Mouse (Mus musculus) hindbrain, embryonic 10.5 days (tissue): ENCODE results near the gene Gpatch3. TPM values are rescaled to one million over a fixed set of nuclear protein-coding genes. Genes with fewer than 3 reads are reported as not detected.

Source experiments
- DNase-seq: peaks from one replicate; pipeline ENCODE4 v3.0.0-alpha.2; 2017; ENCODE audit warnings: low spot score
- H3K27ac ChIP-seq: fragments of 300-500 bp; sonication (generic); 2 replicates; pipeline ENCODE4 v1.5.1; 2016; ENCODE audit warnings: mild to moderate bottlenecking, moderate library complexity
- H3K27me3 ChIP-seq: fragments of 300-500 bp; sonication (generic); 2 replicates; pipeline ENCODE4 v1.6.1; 2016; ENCODE audit warnings: mild to moderate bottlenecking; ENCODE audit not compliant: poor library complexity, insufficient read depth, severe bottlenecking
- H3K36me3 ChIP-seq: fragments of 300-500 bp; sonication (generic); 2 replicates; pipeline ENCODE4 v1.6.1; 2016; ENCODE audit warnings: mild to moderate bottlenecking, moderate library complexity
- H3K4me1 ChIP-seq: fragments of 300-500 bp; sonication (generic); replicated peaks from 2 replicates; pipeline ENCODE4 v1.6.1; 2016; ENCODE audit warnings: mild to moderate bottlenecking
- H3K4me3 ChIP-seq: fragments of 300-500 bp; sonication (generic); 2 replicates; pipeline ENCODE4 v1.5.1; 2016; ENCODE audit warnings: mild to moderate bottlenecking, moderate library complexity
- H3K9me3 ChIP-seq: fragments of 300-500 bp; sonication (generic); 2 replicates; pipeline ENCODE4 v1.6.1; 2016; ENCODE audit warnings: mild to moderate bottlenecking, moderate library complexity
- WGBS: fragments of 180-500 bp; shearing (Covaris S2); methylation state at CpG from one replicate; pipeline ENCODE4 v1.1.7; 2016; 5-methylcytosine and 5-hydroxymethylcytosine counted together
- polyA plus RNA-seq: library from polyadenylated mRNA; unstranded; fragments of >200 nt; fragmentation: Nextera tagmentation; extraction: Ambion mirVana; gene quantifications from 2 replicates; pipeline ENCODE4 v1.2.1, GENCODE M21; 2016

Gene Gpatch3
- polyA plus RNA-seq, 1 experiment from 2014 or later = 10.8 TPM

DNA sequence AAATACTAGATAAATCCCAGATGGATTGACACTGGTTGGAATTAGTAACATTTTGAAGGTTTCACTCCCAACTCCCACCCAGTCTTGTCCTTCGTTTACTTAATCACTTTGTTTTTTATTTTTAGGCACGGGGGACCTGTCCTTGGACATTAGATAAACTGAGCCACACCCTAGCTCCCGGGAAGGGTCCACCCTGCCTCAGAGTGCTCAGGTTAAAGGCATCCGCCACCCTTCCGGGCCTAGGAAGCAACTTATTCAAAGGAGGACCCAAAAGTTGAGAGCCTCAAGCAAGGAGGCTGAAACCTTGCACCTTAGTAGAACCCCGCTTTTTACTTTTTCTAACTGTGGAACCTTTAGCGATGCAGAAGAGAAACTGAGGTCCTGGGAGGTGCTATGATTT is 24.6 kb downstream of the Gpatch3 start:
- no peak for DNase-seq
- H3K9me3 ChIP-seq = no peaks in the 10 kb centered on the region
- WGBS = 29% methylated on average over 7 of the region's 7 CpGs
- H3K27ac ChIP-seq = no peak overlapping the region
- H3K36me3 ChIP-seq = peaks cover 9% of the 10 kb centered on the region
- peaks cover 69% of the 10 kb centered on the region for H3K27me3 ChIP-seq
- peaks cover 30% of the 10 kb centered on the region for H3K4me1 ChIP-seq
- H3K4me3 ChIP-seq = peak overlapping the region; percentile 62

DNA sequence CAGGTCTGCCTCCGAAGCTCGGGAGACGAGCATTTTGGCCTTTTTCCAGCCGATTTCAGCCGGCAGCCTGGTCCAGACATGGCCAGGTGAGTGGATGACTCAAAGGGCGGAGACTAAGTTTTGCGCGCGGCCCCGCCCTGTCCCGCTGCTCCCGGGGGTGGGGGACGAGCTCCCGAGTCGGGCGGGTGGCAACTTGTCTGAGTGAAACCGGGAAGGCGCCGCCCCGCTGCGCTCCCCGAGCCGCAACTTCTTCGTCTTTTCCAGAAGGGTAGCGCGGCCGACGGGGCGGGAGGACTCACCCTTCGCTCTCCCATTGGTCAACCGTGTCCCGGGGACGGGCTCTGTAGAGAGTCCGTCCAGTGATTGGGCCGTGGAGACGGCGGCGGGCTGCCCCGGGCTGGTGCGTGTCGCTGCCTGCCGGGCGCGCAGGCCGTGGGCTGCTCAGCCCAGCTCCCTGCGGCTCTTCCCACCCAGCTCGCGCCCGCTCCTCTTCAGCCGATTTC is 25.1 kb downstream of the Gpatch3 start:
- peak; percentile 86 for DNase-seq
- Histone ChIP-seq H3K9me3 (no peaks in the 10 kb centered on the region), H3K27ac (peak overlapping the region; percentile 59), H3K4me1 (peaks cover 30% of the 10 kb centered on the region), H3K27me3 (peaks cover 71% of the 10 kb centered on the region), H3K4me3 (peak overlapping the region; percentile 62), H3K36me3 (peaks cover 12% of the 10 kb centered on the region)
- under 1% methylated on average over 50 of the region's 50 CpGs for WGBS

DNA sequence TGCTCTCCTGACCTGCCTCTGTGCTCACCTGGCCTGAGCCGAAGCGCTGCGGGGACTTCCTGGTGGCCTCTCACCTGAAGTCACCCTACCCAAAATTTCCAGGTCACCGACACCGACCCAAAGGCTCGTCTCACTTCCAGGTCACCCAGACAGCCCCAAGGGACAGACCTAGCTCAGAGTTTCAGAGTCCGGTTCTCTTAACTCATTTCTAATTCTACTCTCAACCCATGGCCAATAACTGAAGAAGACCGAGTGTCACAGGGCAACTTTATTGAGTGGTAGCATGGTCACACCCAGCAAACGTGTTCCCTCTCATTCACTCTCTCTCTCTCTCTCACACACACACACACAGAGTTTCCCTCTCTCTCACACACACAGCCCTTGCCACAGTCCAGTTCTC is 25.8 kb downstream of the Gpatch3 start:
- H3K27me3 ChIP-seq = peaks cover 71% of the 10 kb centered on the region
- peak overlapping the region; percentile 59; the same call in 1 of the 2 replicates for H3K27ac ChIP-seq
- H3K4me3 ChIP-seq = peak overlapping the region; percentile 62
- H3K36me3 ChIP-seq = peaks cover 17% of the 10 kb centered on the region
- H3K4me1 ChIP-seq = peaks cover 27% of the 10 kb centered on the region
- DNase-seq = no peak
- 16% methylated on average over 9 of the region's 9 CpGs for WGBS
- H3K9me3 ChIP-seq = no peaks in the 10 kb centered on the region

- peak within 1 kb of the TSS; percentile 36 for H3K4me3 ChIP-seq
- 2% methylated on average over 16 of the region's 16 CpGs for WGBS
These were observed 27.2 kb downstream of the Gpatch3 start, which contains the start of gene Sfn for GRCm38 (mm10) chr4:133601721-133602218. Sfn (minus strand) TSS chr4:133602168.

GRCm38 (mm10) chr4:133603056-133603455 is 28.5 kb downstream of the Gpatch3 start:
- DNase-seq = no peak
- H3K4me3 ChIP-seq = no peak overlapping the region
- no peak overlapping the region for H3K27ac ChIP-seq
- peaks cover 31% of the 10 kb centered on the region for H3K4me1 ChIP-seq
- 93% methylated on average over 5 of the region's 5 CpGs for whole genome bisulfite sequencing
- no peaks in the 10 kb centered on the region for H3K9me3 ChIP-seq
- peaks cover 59% of the 10 kb centered on the region for H3K27me3 ChIP-seq
- peaks cover 45% of the 10 kb centered on the region for H3K36me3 ChIP-seq

More at GRCm38 (mm10) chr4:133601721-133602218, 27.2 kb downstream of the Gpatch3 start, which contains the start of gene Sfn:
- Histone ChIP-seq H3K4me1 (peaks cover 31% of the 10 kb centered on the region), H3K9me3 (no peaks in the 10 kb centered on the region), H3K36me3 (peaks cover 32% of the 10 kb centered on the region), H3K27ac (no peak within 1 kb of the TSS), H3K27me3 (peaks cover 70% of the 10 kb centered on the region)
- peak; percentile 41 for DNase-seq

DNA sequence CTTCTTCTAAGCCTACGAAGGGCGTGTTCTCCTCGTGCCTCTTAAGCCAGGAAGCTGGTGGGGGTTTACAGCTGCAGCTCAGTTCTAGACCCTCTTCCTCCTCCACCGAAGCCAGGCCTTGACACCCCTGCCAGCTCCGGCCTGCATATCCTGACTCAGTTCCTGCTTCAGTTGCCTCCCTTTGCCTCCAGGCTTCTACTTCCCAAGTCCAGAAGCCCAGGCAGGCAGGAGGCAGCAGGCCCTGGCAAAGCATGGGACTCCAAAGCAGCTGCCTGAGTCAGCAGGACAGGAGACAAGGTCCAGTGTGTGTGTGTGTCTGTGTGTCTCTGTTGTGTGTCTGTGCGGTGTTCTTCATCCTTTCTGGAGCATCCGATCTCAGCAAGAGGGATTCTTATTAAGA is 29.6 kb downstream of the Gpatch3 start:
- H3K4me1 ChIP-seq = peaks cover 29% of the 10 kb centered on the region
- H3K9me3 ChIP-seq = no peaks in the 10 kb centered on the region
- WGBS = 94% methylated on average over 7 of the region's 7 CpGs
- peaks cover 53% of the 10 kb centered on the region for H3K36me3 ChIP-seq
- peaks cover 48% of the 10 kb centered on the region for H3K27me3 ChIP-seq
- no peak overlapping the region for H3K4me3 ChIP-seq
- no peak for DNase-seq
- no peak overlapping the region for H3K27ac ChIP-seq

GRCm38 (mm10) chr4:133604856-133605255 is 30.3 kb downstream of the Gpatch3 start:
- Histone ChIP-seq H3K27ac (no peak overlapping the region), H3K4me3 (no peak overlapping the region), H3K9me3 (no peaks in the 10 kb centered on the region), H3K4me1 (peaks cover 22% of the 10 kb centered on the region), H3K36me3 (peaks cover 54% of the 10 kb centered on the region), H3K27me3 (peaks cover 41% of the 10 kb centered on the region)
- no peak for DNase-seq
- WGBS = 60% methylated on average over 6 of the region's 6 CpGs

DNA sequence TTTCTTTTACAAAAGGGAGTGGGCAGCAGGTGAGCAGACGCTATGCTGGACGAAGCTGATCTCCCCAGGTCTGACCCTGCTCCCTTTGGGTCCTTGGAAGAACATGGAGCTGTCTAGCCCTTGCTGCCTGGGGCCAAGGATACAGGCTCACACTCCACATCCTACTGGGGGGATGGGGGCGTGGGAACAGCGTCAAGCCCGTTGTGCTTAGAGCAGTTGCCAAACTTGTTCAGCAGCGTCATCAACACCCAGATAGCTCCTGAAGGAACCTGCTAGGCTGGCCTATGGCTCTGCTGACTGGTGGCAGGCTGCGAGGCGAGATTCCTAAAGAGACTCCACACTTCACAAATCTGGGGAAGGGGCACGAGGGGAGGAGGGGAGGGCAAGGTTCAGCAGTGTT is 30.8 kb downstream of the Gpatch3 start:
- no peak overlapping the region for H3K27ac ChIP-seq

DNA sequence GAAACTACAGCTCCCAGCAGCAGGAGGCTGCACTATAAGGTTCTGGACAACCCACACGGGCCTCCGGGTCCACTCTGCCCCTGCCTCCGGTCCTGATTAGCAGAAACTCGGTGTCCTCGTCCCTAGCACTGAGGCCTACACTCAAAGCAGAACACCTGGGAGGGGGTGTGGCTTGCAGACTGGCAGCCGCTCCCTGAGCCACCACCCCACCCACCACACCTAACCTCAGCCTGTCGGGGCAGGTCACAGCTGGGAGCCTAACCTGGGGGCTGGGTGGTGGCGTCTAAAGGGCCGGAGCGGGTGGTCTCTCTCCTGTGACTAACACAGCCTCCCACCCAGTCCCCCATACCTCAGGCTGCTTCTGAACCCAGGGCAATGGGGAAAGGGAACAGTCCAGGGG is 32.7 kb downstream of the Gpatch3 start:
- no peak overlapping the region for H3K4me3 ChIP-seq
- no peak overlapping the region for H3K27ac ChIP-seq
- no peak for DNase-seq
- H3K4me1 ChIP-seq = peaks cover 12% of the 10 kb centered on the region; the same call in 1 of the 2 replicates
- peaks cover 79% of the 10 kb centered on the region for H3K36me3 ChIP-seq
- peaks cover 7% of the 10 kb centered on the region; the same call in 1 of the 2 replicates for H3K9me3 ChIP-seq
- 81% methylated on average over 10 of the region's 10 CpGs for WGBS
- H3K27me3 ChIP-seq = peaks cover 17% of the 10 kb centered on the region

More for the DNA sequence above, 30.8 kb downstream of the Gpatch3 start:
- Histone ChIP-seq H3K36me3 (peaks cover 59% of the 10 kb centered on the region), H3K27me3 (peaks cover 36% of the 10 kb centered on the region), H3K9me3 (no peaks in the 10 kb centered on the region), H3K4me3 (no peak overlapping the region), H3K4me1 (peaks cover 18% of the 10 kb centered on the region)
- no peak for DNase-seq
- WGBS = 53% methylated on average over 9 of the region's 9 CpGs

DNA sequence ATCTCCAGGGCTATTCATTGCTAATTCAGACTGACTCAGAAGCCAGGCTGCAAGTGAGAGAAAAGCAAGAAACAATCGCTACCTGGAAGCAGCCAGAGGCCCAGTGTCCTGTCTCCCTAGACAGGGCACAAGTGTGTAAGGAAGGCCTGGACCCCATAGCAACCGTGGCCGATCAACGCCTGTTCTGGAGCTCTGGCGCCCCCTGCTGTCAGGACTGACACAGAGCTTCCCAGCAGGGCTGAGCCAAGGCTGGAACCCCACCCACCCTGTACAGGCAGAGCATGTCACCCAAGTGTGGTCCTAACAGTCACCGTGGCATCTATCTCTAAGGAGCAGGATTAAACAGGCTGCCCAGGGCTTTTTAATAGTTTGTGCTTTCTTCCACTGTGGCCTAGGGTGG is 35.2 kb downstream of the Gpatch3 start:
- WGBS = 17% methylated on average over 6 of the region's 6 CpGs

GRCm38 (mm10) chr4:133611815-133612214 is 37.3 kb downstream of the Gpatch3 start:
- WGBS = 96% methylated on average over 5 of the region's 5 CpGs
- H3K27ac ChIP-seq = no peak overlapping the region

More for the DNA sequence above, 35.2 kb downstream of the Gpatch3 start:
- peaks cover 11% of the 10 kb centered on the region; the same call in 1 of the 2 replicates for H3K9me3 ChIP-seq
- peak; percentile 80 for DNase-seq
- H3K4me3 ChIP-seq = no peak overlapping the region
- H3K4me1 ChIP-seq = peaks cover 19% of the 10 kb centered on the region
- H3K27ac ChIP-seq = no peak overlapping the region
- H3K27me3 ChIP-seq = no peaks in the 10 kb centered on the region
- H3K36me3 ChIP-seq = peaks cover 91% of the 10 kb centered on the region

GRCm38 (mm10) chr4:133612416-133612815 is 37.9 kb downstream of the Gpatch3 start:
- H3K4me1 ChIP-seq = peaks cover 12% of the 10 kb centered on the region
- no peak for DNase-seq
- H3K36me3 ChIP-seq = peaks cover 81% of the 10 kb centered on the region
- no peaks in the 10 kb centered on the region for H3K27me3 ChIP-seq
- WGBS = 95% methylated on average over 7 of the region's 7 CpGs
- H3K27ac ChIP-seq = no peak overlapping the region
- H3K9me3 ChIP-seq = peaks cover 11% of the 10 kb centered on the region; the same call in 1 of the 2 replicates
- H3K4me3 ChIP-seq = no peak overlapping the region

More at GRCm38 (mm10) chr4:133611815-133612214, 37.3 kb downstream of the Gpatch3 start:
- Histone ChIP-seq H3K4me1 (peaks cover 12% of the 10 kb centered on the region), H3K9me3 (peaks cover 11% of the 10 kb centered on the region; the same call in 1 of the 2 replicates), H3K36me3 (peaks cover 83% of the 10 kb centered on the region), H3K4me3 (no peak overlapping the region), H3K27me3 (no peaks in the 10 kb centered on the region)
- no peak for DNase-seq

GRCm38 (mm10) chr4:133613026-133613425 is 38.5 kb downstream of the Gpatch3 start:
- H3K36me3 ChIP-seq = peaks cover 80% of the 10 kb centered on the region
- WGBS = 93% methylated on average over 8 of the region's 8 CpGs

More at GRCm38 (mm10) chr4:133613026-133613425, 38.5 kb downstream of the Gpatch3 start:
- Histone ChIP-seq H3K4me1 (peaks cover 12% of the 10 kb centered on the region), H3K9me3 (peaks cover 11% of the 10 kb centered on the region; the same call in 1 of the 2 replicates), H3K27ac (no peak overlapping the region), H3K4me3 (no peak overlapping the region), H3K27me3 (no peaks in the 10 kb centered on the region)
- no peak for DNase-seq
